Mouse (Mus musculus) megakaryocyte, adult 5-6 weeks (primary cell): ENCODE data around the gene Apoe. TPM values are rescaled to one million over a fixed set of nuclear protein-coding genes. Genes with fewer than 3 reads are reported as not detected.

Experiments
- ATAC-seq: 2 replicates; pipeline ENCODE4 v1.8.0; 2016; ENCODE audit warnings: mild to moderate bottlenecking, inconsistent platforms; ENCODE audit not compliant: poor library complexity, severe bottlenecking
- total RNA-seq, 2 experiments: library from RNA; stranded (forward) in 1 of 2; stranded (reverse) in 1 of 2; fragments of 153-499, 151-499 nt in 1 of 2; fragments of 221-1000, 200-1000 nt in 1 of 2; gene quantifications; 2 replicates each; pipeline versions ENCODE4 v1.2.3 to v1.2.4; 2015 to 2017

Gene Apoe
- total RNA-seq (2015) (104 and 106 TPM in 2 replicates), total RNA-seq (2017) (609 and 642 TPM in 2 replicates)

DNA sequence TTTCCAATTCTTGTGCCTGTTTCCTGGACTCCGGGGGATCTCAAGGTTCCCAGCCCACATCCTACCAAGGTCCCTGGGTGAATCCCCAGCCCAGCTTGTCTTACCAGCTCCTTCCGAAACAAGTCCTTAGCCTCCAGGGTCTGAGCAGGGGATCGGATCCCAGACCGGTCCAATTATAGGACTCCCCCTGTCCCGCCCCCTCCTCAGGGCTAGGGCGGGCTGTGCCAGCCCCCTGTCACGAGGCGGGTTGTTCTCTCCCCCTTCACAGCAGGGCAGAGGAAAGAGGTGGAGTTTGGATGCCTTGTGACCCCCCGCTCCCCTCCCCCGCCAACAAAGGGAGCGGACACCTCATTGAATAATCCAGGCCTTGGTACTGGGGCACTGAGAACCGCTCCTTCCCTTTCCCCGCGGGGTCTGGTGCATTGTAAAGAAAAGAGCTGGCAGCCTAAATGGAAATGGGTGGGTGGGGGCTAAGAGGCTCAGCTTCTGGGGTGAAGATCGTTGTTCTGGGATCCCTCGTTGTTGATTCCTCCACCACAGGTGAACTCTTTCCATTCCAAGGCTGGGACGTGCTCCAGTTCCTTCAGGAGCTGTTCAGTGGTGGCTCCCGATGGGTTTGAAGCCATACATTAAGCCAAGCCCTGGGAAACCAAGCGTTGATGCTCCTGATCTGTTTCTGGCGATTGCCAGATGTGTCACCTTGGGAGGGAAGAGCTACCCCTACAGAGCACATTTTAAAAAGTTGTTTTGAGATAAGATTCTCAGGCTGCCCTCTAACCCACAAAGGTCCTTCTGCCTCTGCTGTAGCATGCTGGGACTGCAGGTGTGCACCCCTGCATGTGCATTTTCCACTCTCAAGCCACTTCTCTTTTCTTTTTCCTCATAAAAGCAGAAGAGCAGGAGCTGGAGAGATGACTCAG lies at the start of gene Apoe:
Apoe (minus strand) TSS at position 282 of the 920 bp plus-strand sequence.
- peak; percentile 70 for ATAC-seq

DNA sequence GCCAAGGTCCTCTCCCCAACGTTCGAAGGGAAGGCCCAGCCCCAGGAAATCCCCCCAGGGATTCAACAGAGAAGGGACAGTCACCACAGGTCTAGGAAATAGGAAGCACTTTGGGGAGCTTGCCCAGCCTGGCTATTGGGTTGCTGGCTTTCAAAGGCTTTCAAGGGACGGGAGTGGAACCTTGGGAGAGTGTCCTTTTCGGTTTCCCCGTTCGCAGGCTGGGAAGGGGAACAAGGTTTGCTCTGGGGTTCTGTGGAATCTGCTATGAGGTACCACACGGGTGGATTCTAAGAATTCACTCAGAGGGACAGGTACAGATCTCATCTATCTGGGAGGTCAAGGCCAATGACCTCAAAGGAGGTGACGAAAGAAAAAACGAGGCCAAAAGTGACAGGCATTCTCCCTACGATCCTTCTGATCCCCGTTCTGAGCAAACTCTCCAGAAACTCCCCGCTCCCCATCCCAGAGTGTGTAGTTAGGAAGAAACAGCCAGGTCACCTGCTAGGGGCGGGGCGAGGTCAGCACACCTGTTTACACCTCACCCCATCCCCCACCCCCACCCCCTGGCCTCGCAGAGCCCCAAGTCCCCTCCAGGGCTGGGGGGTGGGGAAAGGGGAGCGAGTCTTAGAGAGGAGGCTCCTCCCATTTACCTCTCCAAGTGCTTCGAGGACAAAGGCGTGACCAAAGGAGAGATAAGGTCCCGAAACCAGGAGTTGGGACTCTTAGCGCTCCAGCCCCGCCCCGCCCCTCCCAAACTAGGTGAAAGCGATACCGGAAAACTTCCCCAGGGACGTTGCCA lies 48.6 kb upstream of the Apoe start:
- no peak for ATAC-seq

DNA sequence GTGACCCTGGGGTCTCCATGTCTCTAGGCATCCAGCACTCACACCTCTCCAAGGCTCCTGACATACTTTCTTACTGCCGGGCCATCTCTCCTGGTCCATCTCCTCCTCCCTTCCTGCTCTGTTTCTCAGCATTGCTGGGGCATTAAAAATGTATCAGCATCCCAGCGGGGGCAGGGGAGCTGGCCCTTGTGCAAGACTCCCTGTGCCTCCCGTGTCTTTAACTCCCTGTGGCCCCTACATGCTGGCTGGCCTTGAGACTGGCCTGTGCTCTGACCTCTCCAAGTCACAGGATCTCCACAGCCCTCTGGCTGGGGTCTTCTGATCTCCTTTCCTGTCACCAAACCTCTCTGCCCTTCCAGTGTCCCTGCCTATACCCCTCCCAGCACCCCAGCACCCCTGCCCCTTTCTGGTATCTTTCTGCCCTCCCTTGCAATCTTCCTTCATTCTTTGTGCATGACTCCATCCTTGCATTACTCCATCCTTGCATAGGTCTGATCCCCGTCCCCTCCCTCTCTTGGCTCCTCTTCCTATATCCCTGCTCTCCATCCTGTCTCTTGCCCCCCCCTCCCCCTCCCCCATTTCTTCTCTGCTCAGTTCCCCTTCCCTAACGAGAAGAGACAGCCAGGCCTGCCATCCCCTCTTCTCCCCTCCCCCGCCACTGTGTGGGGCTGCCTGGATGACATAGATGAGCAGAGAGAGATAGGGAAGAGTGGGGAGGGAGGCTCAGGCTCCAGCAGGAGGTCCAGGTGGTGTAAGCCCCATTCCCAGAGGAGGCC lies 47.6 kb upstream of the Apoe start:
- ATAC-seq: no peak

DNA sequence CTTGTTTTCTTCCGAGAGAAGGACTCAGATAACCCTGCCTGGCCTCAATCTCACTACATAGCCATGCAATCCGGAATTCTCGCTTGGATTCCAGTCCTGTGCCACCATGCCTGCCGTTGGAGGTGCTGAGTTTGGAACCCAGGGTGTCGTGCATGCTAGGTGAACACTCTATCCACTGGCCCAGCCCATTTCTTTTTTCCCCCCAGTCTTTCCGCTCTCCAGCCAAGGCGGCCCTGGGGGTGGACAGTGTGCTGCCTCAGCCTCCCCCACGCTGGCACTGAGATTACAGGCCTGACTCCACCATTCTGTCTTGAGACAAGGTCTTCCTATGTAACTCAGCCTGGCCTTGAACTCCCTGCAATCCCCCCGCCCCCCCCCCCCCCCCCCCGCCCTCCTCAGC lies 47.0 kb upstream of the Apoe start:
- ATAC-seq: no peak

DNA sequence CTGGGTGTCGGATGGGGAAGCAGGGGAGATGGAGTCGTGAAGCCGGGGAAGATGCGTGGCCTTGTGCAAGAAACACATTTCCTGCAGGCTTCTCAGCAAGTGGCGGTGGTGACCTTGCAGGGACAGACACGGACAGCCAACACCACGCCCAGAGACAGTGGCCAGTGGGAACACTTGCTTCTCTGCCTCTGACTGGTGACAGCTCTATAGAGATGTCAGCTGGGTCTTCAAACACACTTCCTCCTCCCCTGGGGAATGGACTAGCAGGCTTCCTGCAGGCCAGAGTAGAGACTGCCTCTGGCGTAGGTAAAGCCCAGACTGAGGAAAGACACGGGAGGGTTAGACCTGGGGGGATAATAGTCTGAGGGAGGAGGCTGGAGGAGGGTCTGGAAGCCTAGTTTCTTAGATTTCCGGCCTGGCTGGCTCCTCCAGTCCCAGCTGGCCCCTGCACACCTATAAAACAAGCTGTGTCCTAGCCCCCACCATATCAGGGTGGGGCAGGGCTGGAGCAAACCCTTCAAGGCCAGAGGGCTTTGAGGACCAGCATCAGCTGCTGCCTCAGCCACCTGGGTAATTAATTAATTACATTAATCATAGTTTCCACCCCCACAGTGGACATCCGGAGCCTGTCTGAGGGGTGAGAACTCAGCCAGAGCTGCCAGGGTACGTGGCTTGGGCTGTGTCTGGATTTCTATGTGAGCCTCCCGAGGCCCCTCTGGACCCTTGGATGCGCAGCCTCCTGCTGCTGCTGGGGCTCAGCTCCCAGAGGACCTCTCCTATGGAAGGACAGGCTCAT lies 45.8 kb upstream of the Apoe start:
- ATAC-seq: peak; percentile 52

DNA sequence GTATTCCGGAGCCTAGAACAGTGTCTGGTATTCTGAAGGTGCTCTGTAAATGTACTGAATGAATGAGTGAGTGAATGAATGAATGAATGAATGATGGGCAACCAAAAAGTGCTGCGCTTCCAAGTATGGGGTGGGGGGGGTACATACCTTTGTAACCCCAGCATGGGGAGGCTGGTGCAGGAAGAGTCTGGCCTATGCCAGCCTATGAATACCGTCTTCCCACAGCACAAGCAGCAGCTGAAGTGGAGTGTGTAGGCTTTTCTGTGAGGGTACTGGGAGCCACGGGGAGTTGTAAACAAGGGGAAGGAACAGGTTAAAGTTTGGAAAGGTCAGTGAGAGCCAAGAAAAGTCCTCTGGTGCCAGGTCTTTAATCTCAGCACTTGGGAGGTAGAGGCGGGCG lies 44.8 kb upstream of the Apoe start:
- ATAC-seq: no peak

DNA sequence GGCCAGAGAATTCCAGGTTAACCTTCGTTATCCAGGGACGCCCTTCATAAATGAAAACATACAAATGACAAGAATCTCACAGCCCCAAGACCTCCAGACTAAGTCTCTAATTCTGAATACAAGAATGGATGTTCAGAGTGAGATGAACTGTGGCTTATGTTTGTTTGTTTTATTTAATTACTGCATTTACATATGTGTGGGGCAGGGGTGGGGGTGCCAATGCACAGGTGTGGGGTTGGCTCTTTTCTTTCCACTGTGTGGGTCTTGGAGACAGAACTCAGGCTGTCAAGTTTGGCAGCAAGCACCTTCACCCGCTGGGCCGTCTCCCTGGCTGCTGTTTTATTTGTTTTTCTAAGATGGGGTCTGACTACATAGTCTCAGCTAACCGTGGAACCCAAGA lies 43.5 kb upstream of the Apoe start:
- ATAC-seq: no peak

DNA sequence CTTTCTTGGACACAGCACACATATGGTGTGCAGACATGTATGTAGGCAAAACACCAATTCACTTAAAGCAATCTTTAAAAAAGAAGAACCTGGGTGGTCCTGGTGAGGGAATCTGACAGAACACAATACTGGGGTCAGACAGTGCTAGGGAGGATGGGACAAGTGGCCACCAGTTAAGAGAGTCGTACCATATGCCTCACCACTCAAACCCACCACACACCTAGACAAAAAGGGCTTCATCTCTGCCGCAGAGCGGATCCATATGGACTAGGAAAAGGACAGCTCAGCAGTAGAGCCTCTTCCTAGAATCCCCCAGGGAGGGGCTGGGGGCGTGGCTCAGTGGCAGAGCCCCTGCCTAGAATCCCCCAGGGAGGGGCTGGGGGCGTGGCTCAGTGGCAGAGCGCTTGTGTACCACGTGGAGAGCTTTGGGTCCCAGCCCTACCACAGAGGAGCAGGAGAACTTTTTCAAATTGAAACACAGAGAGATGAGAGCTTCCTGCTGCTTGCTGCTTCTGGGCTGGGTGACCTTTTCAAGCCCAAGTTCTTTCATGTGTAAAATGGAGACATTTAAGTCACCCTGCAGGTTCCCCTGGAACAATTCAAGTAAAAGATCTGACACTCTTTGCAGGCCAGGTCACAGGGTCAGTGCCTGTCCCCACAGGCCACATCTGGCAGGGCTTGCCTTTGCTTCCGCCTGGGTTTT lies 42.5 kb upstream of the Apoe start:
- ATAC-seq: no peak

DNA sequence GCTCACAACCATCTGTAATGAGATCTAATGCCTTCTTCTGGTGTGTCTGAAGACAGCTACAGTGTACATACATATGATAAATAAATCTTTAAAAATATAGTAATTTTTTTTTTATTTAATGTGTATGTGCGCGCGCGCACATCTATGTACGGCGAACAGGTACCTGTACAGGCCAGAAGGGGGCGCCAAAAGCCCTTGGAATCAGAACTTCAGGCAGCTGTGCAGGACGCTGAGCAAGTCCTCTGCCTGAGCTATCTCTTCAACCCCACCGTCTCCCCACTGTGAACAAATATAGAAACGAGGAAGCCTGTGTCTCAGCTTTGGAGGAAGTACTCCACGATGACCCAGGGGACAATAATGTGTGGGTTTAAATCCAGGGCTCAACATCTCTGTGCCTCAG lies 41.3 kb upstream of the Apoe start:
- ATAC-seq: no peak

DNA sequence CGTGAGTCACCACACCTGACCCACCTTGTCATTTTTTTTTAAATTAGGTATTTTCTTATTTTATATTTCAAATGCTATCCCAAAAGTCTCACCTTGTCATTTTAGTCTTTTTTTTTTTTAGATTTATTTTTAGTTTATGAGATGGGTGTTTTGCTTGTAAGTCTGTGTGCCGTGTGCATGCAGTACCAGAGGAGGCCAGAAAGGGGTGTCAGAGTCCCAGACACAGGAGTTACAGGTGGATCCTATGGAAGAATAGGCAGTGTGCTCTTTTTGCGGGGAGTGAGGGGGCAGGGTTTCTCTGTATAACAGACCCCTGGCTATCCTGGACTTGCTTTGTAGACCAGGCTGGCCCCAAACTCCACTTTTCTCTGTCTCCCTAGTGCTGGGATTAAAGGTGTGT lies 39.8 kb upstream of the Apoe start:
- no peak for ATAC-seq

DNA sequence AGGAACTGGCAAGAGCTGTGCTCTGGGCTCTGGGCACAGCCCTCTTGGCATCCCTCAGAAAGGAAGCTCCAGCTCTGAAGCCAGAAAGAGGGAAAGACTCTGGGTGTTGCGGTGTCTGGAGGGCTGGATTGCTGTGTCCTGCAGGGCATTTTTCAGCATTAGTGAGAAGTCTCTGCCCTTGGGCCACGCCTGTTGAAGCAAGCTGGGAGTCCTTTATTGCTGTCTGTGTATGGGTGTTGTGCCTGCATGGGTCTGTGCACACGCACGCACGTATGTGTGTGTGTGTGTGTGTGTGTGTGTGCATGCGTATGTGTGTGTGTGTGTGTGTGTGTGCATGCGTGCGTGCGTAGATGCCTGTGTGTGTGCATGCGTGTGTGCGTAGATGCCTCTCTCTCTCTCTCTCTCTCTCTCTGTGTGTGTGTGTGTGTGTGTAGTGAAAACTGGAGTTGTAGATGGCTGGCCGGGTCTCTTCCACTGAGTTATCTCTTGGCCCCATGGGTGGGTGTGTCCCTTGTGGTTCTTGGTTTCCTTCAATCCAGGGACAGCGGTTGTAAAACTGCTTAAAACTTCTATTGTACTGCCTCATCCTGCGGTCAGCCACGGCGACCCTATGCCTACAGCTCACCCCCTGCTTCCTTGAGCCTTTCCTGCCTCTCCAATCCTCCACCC lies 37.5 kb upstream of the Apoe start:
- ATAC-seq: no peak

DNA sequence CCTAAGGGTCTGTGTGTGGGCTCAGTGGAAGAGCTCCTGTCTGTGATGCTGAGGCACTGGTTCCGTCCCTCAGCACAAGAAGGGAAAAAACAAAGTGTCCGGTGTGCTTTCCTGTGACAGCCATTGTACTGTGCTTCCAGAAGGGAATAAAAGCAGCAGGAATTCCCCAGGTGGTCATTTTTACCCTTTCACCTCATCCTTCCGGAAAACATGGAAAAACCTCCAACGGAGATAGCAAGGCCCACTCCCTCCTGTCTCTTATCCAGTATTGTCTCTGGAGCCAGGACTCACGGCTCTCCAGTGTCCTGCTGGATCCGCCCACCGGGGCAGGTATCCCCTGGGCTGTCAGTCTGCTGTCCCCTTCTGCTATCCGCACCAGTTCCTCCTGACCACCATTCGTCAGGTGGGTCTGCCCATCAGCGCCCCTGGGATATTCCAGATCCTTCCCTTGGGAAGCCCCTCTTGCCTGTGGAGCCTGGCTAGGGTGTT lies 35.2 kb upstream of the Apoe start:
- no peak for ATAC-seq

DNA sequence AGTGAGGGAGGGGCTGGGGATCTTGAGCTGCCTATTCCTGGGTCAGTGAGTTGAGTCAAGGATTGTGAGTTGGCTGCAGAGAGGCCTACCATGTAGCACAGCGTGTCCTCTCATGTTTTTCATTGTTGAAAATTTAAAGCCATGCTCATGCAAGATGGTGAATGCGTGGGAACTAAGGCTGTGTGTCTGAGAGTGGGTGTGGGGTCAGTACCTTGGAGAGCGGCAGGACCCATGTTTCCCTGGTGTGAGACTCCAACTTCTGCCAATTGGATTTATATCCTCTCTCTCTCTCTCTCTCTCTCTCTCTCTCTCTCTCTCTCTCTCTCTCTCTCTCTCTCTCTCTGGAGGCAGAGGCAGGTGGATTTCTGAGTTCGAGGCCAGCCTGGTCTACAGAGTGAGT lies 27.6 kb upstream of the Apoe start:
- ATAC-seq: no peak

DNA sequence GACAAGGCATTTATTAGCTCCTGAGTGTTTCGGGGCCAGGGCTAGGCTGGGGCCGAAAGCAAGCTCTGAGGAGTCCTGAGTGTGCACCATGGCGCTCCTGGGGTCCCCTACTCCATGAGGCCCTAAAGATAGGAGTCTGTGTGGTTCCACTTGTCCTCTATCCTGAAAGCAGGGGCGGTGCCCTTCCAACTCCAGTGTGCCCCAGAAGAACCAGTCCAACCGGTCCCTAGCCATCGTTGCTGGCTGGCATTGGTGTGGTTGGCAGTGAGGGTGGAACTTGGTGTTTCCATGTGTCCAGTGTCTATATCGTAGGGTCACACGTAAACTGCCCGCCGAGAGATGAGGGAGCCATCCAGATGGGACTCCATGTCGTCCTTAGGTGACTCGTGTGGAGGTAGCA lies 25.2 kb upstream of the Apoe start:
- no peak for ATAC-seq

DNA sequence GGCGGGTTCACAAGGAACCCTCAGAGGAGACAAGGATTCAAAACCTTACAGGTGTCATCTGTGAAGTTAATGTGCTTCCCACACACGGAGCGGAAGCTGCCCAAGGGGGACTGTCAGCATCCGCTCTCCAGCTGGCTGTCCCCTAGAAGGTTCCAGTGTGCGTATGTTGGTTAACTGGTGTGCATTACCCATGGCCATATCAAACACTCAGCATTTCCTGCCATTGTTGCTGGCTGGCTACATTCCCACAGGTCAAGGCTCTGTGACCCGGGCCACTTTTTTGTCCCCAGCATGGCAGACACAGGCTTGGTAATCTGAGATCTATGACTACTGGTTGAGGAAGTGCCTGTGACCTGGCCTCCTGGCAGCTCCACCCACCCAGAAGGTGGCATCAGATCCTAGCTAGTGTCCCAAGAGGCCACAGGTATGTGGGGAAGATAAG lies 23.8 kb upstream of the Apoe start:
- no peak for ATAC-seq

DNA sequence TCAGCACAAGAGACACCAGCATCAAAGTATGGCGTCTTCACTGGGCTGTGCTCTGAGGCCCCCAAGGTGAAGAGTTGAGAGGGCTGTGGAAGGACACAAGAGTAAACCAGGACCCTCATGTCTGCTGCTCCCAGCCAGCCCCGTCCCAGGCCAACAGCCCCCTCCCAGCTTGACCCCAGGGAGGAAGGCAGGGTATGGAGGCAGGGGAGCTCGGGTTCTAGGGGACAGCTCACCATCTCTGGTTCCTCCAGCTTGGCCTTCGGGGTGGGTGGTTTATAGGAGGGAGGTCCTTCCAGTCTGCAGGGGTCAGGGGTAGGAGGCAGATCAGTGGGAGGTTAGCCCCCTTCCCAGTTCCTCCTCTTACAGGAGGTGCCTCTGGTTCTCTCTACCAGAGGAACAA lies 20.2 kb upstream of the Apoe start:
- ATAC-seq: no peak

DNA sequence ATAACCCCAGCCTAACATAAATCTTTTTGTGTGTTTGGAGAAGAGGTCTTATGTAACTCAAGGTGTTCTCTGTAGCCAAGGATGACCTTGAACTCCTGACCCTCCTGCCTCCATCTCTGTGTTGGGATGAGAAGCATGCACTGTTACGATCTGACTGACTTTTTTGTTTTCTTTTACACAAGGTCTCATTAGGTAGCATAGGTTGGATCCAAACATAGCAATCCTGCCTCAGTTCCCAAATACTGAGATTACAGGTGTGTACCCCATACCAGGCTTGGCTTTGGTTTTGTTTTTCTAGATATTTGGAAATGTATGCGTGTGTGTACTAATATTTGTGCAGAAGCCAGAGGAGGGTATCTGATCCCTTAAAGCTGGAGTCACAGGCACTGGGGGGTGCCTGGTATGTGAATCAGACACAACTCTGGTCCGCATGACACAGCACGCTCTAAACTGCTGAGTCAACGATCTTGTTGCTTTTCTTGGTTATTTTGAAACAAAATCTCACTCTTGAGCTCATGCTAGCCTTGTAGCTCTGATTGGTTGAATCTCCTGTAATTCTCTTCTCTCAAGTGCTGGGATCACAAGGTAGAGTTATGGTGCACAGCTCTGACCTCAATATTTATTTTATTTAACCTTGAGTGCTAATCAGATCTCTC lies 19.4 kb upstream of the Apoe start:
- ATAC-seq: no peak

DNA sequence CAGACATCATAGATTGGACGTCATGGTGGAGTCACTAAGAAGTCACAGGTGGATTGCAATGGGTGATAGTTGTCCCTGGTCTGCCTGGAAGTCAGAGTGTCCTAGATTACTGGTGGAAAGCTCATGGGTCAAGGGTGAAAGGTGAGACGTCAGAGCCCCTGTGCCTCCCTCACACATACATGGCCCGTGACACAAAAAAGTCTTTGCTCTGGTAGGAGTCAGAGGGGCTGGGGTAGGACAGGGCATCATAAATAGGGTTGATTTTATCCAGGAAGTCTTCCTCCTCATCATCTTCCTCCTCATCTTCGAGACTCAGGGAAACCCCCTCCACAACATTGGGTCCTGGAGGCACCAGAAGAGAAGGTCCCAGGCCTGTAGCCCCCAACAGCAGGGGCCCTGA lies 18.4 kb upstream of the Apoe start:
- no peak for ATAC-seq

DNA sequence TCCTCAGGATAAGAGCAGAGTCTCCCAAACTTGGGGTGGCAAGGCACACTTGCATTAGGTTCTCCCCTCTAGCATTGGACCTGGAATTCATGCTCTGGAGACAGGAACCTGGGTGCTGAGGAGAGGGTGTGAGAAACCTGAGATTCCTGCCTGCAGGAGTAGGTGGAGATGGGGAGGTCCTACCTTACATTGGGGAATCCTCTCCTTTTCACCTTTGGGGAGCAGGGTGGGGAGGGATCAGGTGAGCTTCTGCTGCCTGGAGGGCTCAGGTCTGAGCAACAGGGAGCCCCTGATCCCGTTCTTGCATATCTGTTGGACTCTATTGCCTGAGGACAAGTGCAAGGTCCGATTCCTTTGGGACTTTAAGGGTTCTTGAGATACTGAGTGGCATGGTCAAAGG lies 17.8 kb upstream of the Apoe start:
- ATAC-seq: no peak
